Mouse (Mus musculus): ENCODE results near the gene Lhx2. TPM values are rescaled to one million over a fixed set of nuclear protein-coding genes. Genes with fewer than 3 reads are reported as not detected.

Lhx2 gene
- polyA plus RNA-seq, 1 experiment from 2014 or later: 1.8 TPM

GRCm38 (mm10) chr2:38323380-38323779 is 15.7 kb upstream of the Lhx2 start:
- no peak for ATAC-seq (ENCODE audit: low read depth)
- no peak overlapping the region for H3K4me3 ChIP-seq (ENCODE audit: low read depth, low read length)
- no peaks in the 10 kb centered on the region for H3K9me3 ChIP-seq (replicated peaks; ENCODE audit: control insufficient read depth, low read length)
- peaks cover 17% of the 10 kb centered on the region for H3K27me3 ChIP-seq (ENCODE audit: control insufficient read depth, insufficient read depth, low read depth, low read length)
- H3K9ac ChIP-seq (ENCODE audit: low read depth, low read length): no peak overlapping the region
- H3K36me3 ChIP-seq (ENCODE audit: control insufficient read depth, insufficient read depth): no peaks in the 10 kb centered on the region
- no peak overlapping the region for H3K27ac ChIP-seq (ENCODE audit: low read length)
- H3K4me1 ChIP-seq (ENCODE audit: control insufficient read depth, low read depth, low read length): no peaks in the 10 kb centered on the region
- H3K4me2 ChIP-seq (ENCODE audit: low read depth, low read length): no peak overlapping the region
- 40% methylated on average over 8 of the region's 8 CpGs for whole genome bisulfite sequencing (ENCODE audit: insufficient replicate concordance)

GRCm38 (mm10) chr2:38326671-38327070 is 12.4 kb upstream of the Lhx2 start:
- no peak overlapping the region for H3K4me2 ChIP-seq (ENCODE audit: low read depth, low read length)
- H3K27me3 ChIP-seq (ENCODE audit: control insufficient read depth, insufficient read depth, low read depth, low read length): peaks cover 17% of the 10 kb centered on the region
- WGBS (ENCODE audit: insufficient replicate concordance): 25% methylated on average over 1 of the region's 1 CpGs
- no peaks in the 10 kb centered on the region for H3K36me3 ChIP-seq (ENCODE audit: control insufficient read depth, insufficient read depth)
- H3K4me1 ChIP-seq (ENCODE audit: control insufficient read depth, low read depth, low read length): no peaks in the 10 kb centered on the region
- no peaks in the 10 kb centered on the region for H3K9me3 ChIP-seq (replicated peaks; ENCODE audit: control insufficient read depth, low read length)
- H3K4me3 ChIP-seq (ENCODE audit: low read depth, low read length): no peak overlapping the region
- ATAC-seq (ENCODE audit: low read depth): no peak
- H3K9ac ChIP-seq (ENCODE audit: low read depth, low read length): no peak overlapping the region
- no peak overlapping the region for H3K27ac ChIP-seq (ENCODE audit: low read length)

- Histone ChIP-seq H3K4me3 (ENCODE audit: low read depth, low read length) (no peak overlapping the region), H3K27ac (ENCODE audit: low read length) (no peak overlapping the region), H3K9me3 (replicated peaks; ENCODE audit: control insufficient read depth, low read length) (no peaks in the 10 kb centered on the region), H3K9ac (ENCODE audit: low read depth, low read length) (no peak overlapping the region), H3K36me3 (ENCODE audit: control insufficient read depth, insufficient read depth) (no peaks in the 10 kb centered on the region), H3K4me1 (ENCODE audit: control insufficient read depth, low read depth, low read length) (no peaks in the 10 kb centered on the region), H3K27me3 (ENCODE audit: control insufficient read depth, insufficient read depth, low read depth, low read length) (peaks cover 56% of the 10 kb centered on the region), H3K4me2 (ENCODE audit: low read depth, low read length) (no peak overlapping the region)
- ATAC-seq (ENCODE audit: low read depth): no peak
- WGBS (ENCODE audit: insufficient replicate concordance): 32% methylated on average over 7 of the region's 7 CpGs
Observed at GRCm38 (mm10) chr2:38333586-38334119, 5.4 kb upstream of the Lhx2 start.

GRCm38 (mm10) chr2:38336606-38337005 is 2.5 kb upstream of the Lhx2 start:
- WGBS (ENCODE audit: insufficient replicate concordance): 3% methylated on average over 17 of the region's 17 CpGs
- no peak for ATAC-seq (ENCODE audit: low read depth)
- H3K4me1 ChIP-seq (ENCODE audit: control insufficient read depth, low read depth, low read length): no peaks in the 10 kb centered on the region; the same call in 1 of the 2 replicates

GRCm38 (mm10) chr2:38337091-38337640 is 1.9 kb upstream of the Lhx2 start:
- H3K27ac ChIP-seq (ENCODE audit: low read length): no peak overlapping the region
- WGBS (ENCODE audit: insufficient replicate concordance): 7% methylated on average over 6 of the region's 6 CpGs
- H3K36me3 ChIP-seq (ENCODE audit: control insufficient read depth, insufficient read depth): no peaks in the 10 kb centered on the region
- no peak overlapping the region for H3K4me3 ChIP-seq (ENCODE audit: low read depth, low read length)
- no peaks in the 10 kb centered on the region; the same call in 1 of the 2 replicates for H3K4me1 ChIP-seq (ENCODE audit: control insufficient read depth, low read depth, low read length)
- ATAC-seq (ENCODE audit: low read depth): no peak
- H3K27me3 ChIP-seq (ENCODE audit: control insufficient read depth, insufficient read depth, low read depth, low read length): peaks cover 90% of the 10 kb centered on the region
- H3K9me3 ChIP-seq (replicated peaks; ENCODE audit: control insufficient read depth, low read length): no peaks in the 10 kb centered on the region
- H3K4me2 ChIP-seq (ENCODE audit: low read depth, low read length): no peak overlapping the region
- H3K9ac ChIP-seq (ENCODE audit: low read depth, low read length): no peak overlapping the region

More at GRCm38 (mm10) chr2:38336606-38337005, 2.5 kb upstream of the Lhx2 start:
- peaks cover 85% of the 10 kb centered on the region for H3K27me3 ChIP-seq (ENCODE audit: control insufficient read depth, insufficient read depth, low read depth, low read length)
- no peak overlapping the region for H3K4me3 ChIP-seq (ENCODE audit: low read depth, low read length)
- H3K36me3 ChIP-seq (ENCODE audit: control insufficient read depth, insufficient read depth): no peaks in the 10 kb centered on the region
- H3K9ac ChIP-seq (ENCODE audit: low read depth, low read length): no peak overlapping the region
- no peak overlapping the region for H3K27ac ChIP-seq (ENCODE audit: low read length)
- no peaks in the 10 kb centered on the region for H3K9me3 ChIP-seq (replicated peaks; ENCODE audit: control insufficient read depth, low read length)
- no peak overlapping the region for H3K4me2 ChIP-seq (ENCODE audit: low read depth, low read length)

- H3K4me1 ChIP-seq (ENCODE audit: control insufficient read depth, low read depth, low read length): no peaks in the 10 kb centered on the region; the same call in 1 of the 2 replicates
- H3K9me3 ChIP-seq (replicated peaks; ENCODE audit: control insufficient read depth, low read length): no peaks in the 10 kb centered on the region
- H3K4me2 ChIP-seq (ENCODE audit: low read depth, low read length): no peak overlapping the region
- H3K4me3 ChIP-seq (ENCODE audit: low read depth, low read length): no peak overlapping the region
- WGBS (ENCODE audit: insufficient replicate concordance): 12% methylated on average over 5 of the region's 5 CpGs
- peaks cover 92% of the 10 kb centered on the region for H3K27me3 ChIP-seq (ENCODE audit: control insufficient read depth, insufficient read depth, low read depth, low read length)
- no peaks in the 10 kb centered on the region for H3K36me3 ChIP-seq (ENCODE audit: control insufficient read depth, insufficient read depth)
- H3K27ac ChIP-seq (ENCODE audit: low read length): no peak overlapping the region
- H3K9ac ChIP-seq (ENCODE audit: low read depth, low read length): no peak overlapping the region
- no peak for ATAC-seq (ENCODE audit: low read depth)
Observed at GRCm38 (mm10) chr2:38337681-38338080, 1.4 kb upstream of the Lhx2 start.

- 3% methylated on average over 5 of the region's 5 CpGs for WGBS (ENCODE audit: insufficient replicate concordance)
- Histone ChIP-seq H3K9ac (ENCODE audit: low read depth, low read length) (no peak overlapping the region), H3K27me3 (ENCODE audit: control insufficient read depth, insufficient read depth, low read depth, low read length) (peaks cover 92% of the 10 kb centered on the region), H3K27ac (ENCODE audit: low read length) (no peak overlapping the region), H3K4me1 (ENCODE audit: control insufficient read depth, low read depth, low read length) (no peaks in the 10 kb centered on the region; the same call in 1 of the 2 replicates), H3K9me3 (replicated peaks; ENCODE audit: control insufficient read depth, low read length) (no peaks in the 10 kb centered on the region), H3K4me3 (ENCODE audit: low read depth, low read length) (peak overlapping the region; percentile 46; the same call in 1 of the 2 replicates), H3K4me2 (ENCODE audit: low read depth, low read length) (no peak overlapping the region), H3K36me3 (ENCODE audit: control insufficient read depth, insufficient read depth) (no peaks in the 10 kb centered on the region)
- no peak for ATAC-seq (ENCODE audit: low read depth)
Observed at GRCm38 (mm10) chr2:38338348-38338932, 641 bp upstream of the Lhx2 start.

- no peaks in the 10 kb centered on the region for H3K9me3 ChIP-seq (replicated peaks; ENCODE audit: control insufficient read depth, low read length)
- peak overlapping the region; percentile 46 for H3K4me3 ChIP-seq (ENCODE audit: low read depth, low read length)
- no peaks in the 10 kb centered on the region; the same call in 1 of the 2 replicates for H3K4me1 ChIP-seq (ENCODE audit: control insufficient read depth, low read depth, low read length)
- WGBS (ENCODE audit: insufficient replicate concordance): 8% methylated on average over 9 of the region's 9 CpGs
- peaks cover 90% of the 10 kb centered on the region for H3K27me3 ChIP-seq (ENCODE audit: control insufficient read depth, insufficient read depth, low read depth, low read length)
- ATAC-seq (ENCODE audit: low read depth): no peak
- H3K4me2 ChIP-seq (ENCODE audit: low read depth, low read length): peak overlapping the region; percentile 62
- no peaks in the 10 kb centered on the region for H3K36me3 ChIP-seq (ENCODE audit: control insufficient read depth, insufficient read depth)
- no peak overlapping the region for H3K27ac ChIP-seq (ENCODE audit: low read length)
- H3K9ac ChIP-seq (ENCODE audit: low read depth, low read length): no peak overlapping the region
Observed at GRCm38 (mm10) chr2:38339910-38340625, 987 bp downstream of the Lhx2 start.
